Mouse (Mus musculus): ENCODE measurements around the gene Cypt14. TPM values are rescaled to one million over a fixed set of nuclear protein-coding genes. Genes with fewer than 3 reads are reported as not detected.
"Not testable (repeated sequence)": the region's sequence is repeated elsewhere in the genome, so short reads cannot be mapped to it uniquely, and the experiment has no call there.

Cypt14 gene
- not detected in 2 replicates for polyA plus RNA-seq (2012; rRNA removed)

DNA sequence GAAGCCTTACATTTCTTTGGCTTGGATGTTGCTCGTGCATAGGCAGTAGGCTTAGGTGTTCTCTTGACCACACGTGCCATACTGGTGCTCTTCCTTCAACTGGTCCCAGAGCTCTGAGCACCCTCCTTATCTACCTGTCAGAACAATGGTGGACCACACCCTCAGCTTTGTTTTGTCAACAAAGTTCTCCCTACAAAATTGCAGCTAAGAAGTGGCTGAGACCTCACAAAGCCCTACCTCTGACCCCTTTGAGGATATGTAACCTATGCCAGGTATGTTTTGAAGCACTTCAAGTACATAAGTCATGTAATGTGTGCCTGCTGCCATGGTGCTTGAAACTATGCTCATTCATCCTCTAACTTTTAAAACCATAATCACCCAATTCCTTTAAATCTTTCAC, at the start of gene Cypt14:
TSS of gene Cypt14 (minus strand) at position 101 of the 400 bp plus-strand sequence.
- not testable (repeated sequence) for DNase-seq (ENCODE audit: low read depth)
